Mouse (Mus musculus) bone marrow macrophage, adult 2 months (primary cell): ENCODE results near the gene Lamb3. TPM values are rescaled to one million over a fixed set of nuclear protein-coding genes. Genes with fewer than 3 reads are reported as not detected.

Source experiments
- H3K27ac ChIP-seq: 2 replicates; pipeline ENCODE4 v1.5.1; 2012; ENCODE audit warnings: low read depth, low read length; ENCODE audit not compliant: insufficient read depth
- H3K4me1 ChIP-seq: 2 replicates; pipeline ENCODE4 v1.6.1; 2012; ENCODE audit warnings: low read length; ENCODE audit not compliant: control insufficient read depth, insufficient read depth
- H3K4me3 ChIP-seq: 2 replicates; pipeline ENCODE4 v1.5.1; 2012; ENCODE audit warnings: mild to moderate bottlenecking, low read length, moderate library complexity; ENCODE audit not compliant: insufficient read depth
- CTCF ChIP-seq: IDR thresholded peaks from 2 replicates; pipeline ENCODE4 v1.5.1; 2012; ENCODE audit warnings: low read depth, mild to moderate bottlenecking, low read length, moderate library complexity
- POLR2A ChIP-seq: IDR thresholded peaks from 2 replicates; pipeline ENCODE4 v1.6.1; 2012; ENCODE audit warnings: mild to moderate bottlenecking, low read depth, low read length, borderline replicate concordance
- polyA plus RNA-seq: library from polyadenylated mRNA; stranded (reverse); fragments of >200 nt; gene quantifications from 2 replicates; pipeline ENCODE4 v1.2.4, GENCODE M21; 2012; ENCODE audit not compliant: missing spikeins, insufficient read depth, insufficient read length

Gene Lamb3
- polyA plus RNA-seq, 1 experiment, result 0.50 TPM

- TF ChIP-seq POLR2A, result no peak
- no peak for TF ChIP-seq CTCF
- Histone ChIP-seq H3K4me1 (no peaks in the 10 kb centered on the region), H3K27ac (no peak overlapping the region), H3K4me3 (no peak overlapping the region)
Observed at GRCm38 (mm10) chr1:193303096-193303495, 95.6 kb downstream of the Lamb3 start.

- Histone ChIP-seq H3K4me1 (no peaks in the 10 kb centered on the region), H3K4me3 (no peak overlapping the region), H3K27ac (no peak overlapping the region)
- TF ChIP-seq POLR2A (no peak), CTCF (no peak)
Observed at GRCm38 (mm10) chr1:193305386-193305785, 97.9 kb downstream of the Lamb3 start.

- Histone ChIP-seq H3K4me3 (no peak overlapping the region), H3K27ac (no peak overlapping the region), H3K4me1 (no peaks in the 10 kb centered on the region)
- TF ChIP-seq POLR2A, result no peak
- no peak for TF ChIP-seq CTCF
Observed at GRCm38 (mm10) chr1:193306832-193307231, 99.3 kb downstream of the Lamb3 start.

- Histone ChIP-seq H3K4me3 (no peak overlapping the region), H3K27ac (no peak overlapping the region), H3K4me1 (no peaks in the 10 kb centered on the region)
- TF ChIP-seq POLR2A, result no peak
Observed at GRCm38 (mm10) chr1:193309785-193310518, 102.5 kb downstream of the Lamb3 start.

GRCm38 (mm10) chr1:193310519-193311085 lies 103.1 kb downstream of the Lamb3 start:
- Histone ChIP-seq H3K4me1 (no peaks in the 10 kb centered on the region), H3K27ac (no peak overlapping the region), H3K4me3 (no peak overlapping the region)
- TF ChIP-seq CTCF (no peak), POLR2A (no peak)

GRCm38 (mm10) chr1:193311596-193311995 lies 104.1 kb downstream of the Lamb3 start:
- no peak for TF ChIP-seq CTCF
- TF ChIP-seq POLR2A, result no peak
- no peak overlapping the region for H3K27ac ChIP-seq
- no peaks in the 10 kb centered on the region for H3K4me1 ChIP-seq
- H3K4me3 ChIP-seq, result no peak overlapping the region

GRCm38 (mm10) chr1:193315705-193316357 lies 108.3 kb downstream of the Lamb3 start:
- Histone ChIP-seq H3K27ac (no peak overlapping the region), H3K4me3 (no peak overlapping the region), H3K4me1 (no peaks in the 10 kb centered on the region)
- TF ChIP-seq CTCF, result no peak
- no peak for TF ChIP-seq POLR2A

GRCm38 (mm10) chr1:193316358-193316750 lies 108.9 kb downstream of the Lamb3 start:
- Histone ChIP-seq H3K4me3 (no peak overlapping the region), H3K27ac (no peak overlapping the region), H3K4me1 (no peaks in the 10 kb centered on the region)
- TF ChIP-seq CTCF, result no peak
- TF ChIP-seq POLR2A, result no peak

- Histone ChIP-seq H3K27ac (no peak overlapping the region), H3K4me1 (no peaks in the 10 kb centered on the region), H3K4me3 (no peak overlapping the region)
- TF ChIP-seq POLR2A (no peak), CTCF (no peak)
Observed at GRCm38 (mm10) chr1:193317159-193317559, 109.7 kb downstream of the Lamb3 start.

GRCm38 (mm10) chr1:193319721-193320120 lies 112.2 kb downstream of the Lamb3 start:
- Histone ChIP-seq H3K4me3 (no peak overlapping the region), H3K27ac (no peak overlapping the region), H3K4me1 (no peaks in the 10 kb centered on the region)
- no peak for TF ChIP-seq CTCF
